Mouse (Mus musculus) hindbrain, postnatal 0 days (tissue): ENCODE data around the gene Vps8. TPM values are rescaled to one million over a fixed set of nuclear protein-coding genes. Genes with fewer than 3 reads are reported as not detected.

Experiments
- ATAC-seq: fragments of 200-750 bp; cut with Nextera tagmentation; 2 replicates; pipeline ENCODE4 v1.8.0; 2017; ENCODE audit warnings: mild to moderate bottlenecking, moderate TSS enrichment, moderate library complexity
- DNase-seq: peaks from one replicate; pipeline ENCODE4 v3.0.0-alpha.2; 2015; ENCODE audit warnings: low spot score
- H3K27ac ChIP-seq: fragments of 300-500 bp; sonication (generic); 2 replicates; pipeline ENCODE4 v1.5.1; 2014; ENCODE audit warnings: mild to moderate bottlenecking
- H3K27me3 ChIP-seq: fragments of 300-500 bp; sonication (generic); 2 replicates; pipeline ENCODE4 v1.6.1; 2014; ENCODE audit warnings: low read length, mixed read lengths; ENCODE audit not compliant: insufficient read depth
- H3K36me3 ChIP-seq: fragments of 300-500 bp; sonication (generic); 2 replicates; pipeline ENCODE4 v1.6.1; 2014; ENCODE audit warnings: low read length, mixed read lengths; ENCODE audit not compliant: insufficient read depth
- H3K4me1 ChIP-seq: fragments of 300-500 bp; sonication (generic); 2 replicates; pipeline ENCODE4 v1.6.1; 2014; ENCODE audit warnings: antibody characterized with exemption, low read length, mixed read lengths; ENCODE audit not compliant: insufficient read depth
- H3K4me2 ChIP-seq: fragments of 300-500 bp; sonication (generic); 2 replicates; pipeline ENCODE4 v1.6.1; 2014; ENCODE audit warnings: low read depth, mild to moderate bottlenecking, low read length, moderate library complexity, mixed read lengths
- H3K4me3 ChIP-seq: fragments of 300-500 bp; sonication (generic); 2 replicates; pipeline ENCODE4 v1.5.1; 2014; ENCODE audit warnings: low read length
- H3K9ac ChIP-seq: fragments of 300-500 bp; sonication (generic); replicated peaks from 2 replicates; pipeline ENCODE4 v1.6.1; 2014; ENCODE audit warnings: mild to moderate bottlenecking, low read length, moderate library complexity, mixed read lengths
- H3K9me3 ChIP-seq: fragments of 300-500 bp; sonication (generic); 2 replicates; pipeline ENCODE4 v1.6.1; 2016; ENCODE audit warnings: low read length, mixed read lengths
- CTCF ChIP-seq: IDR thresholded peaks from 2 replicates; pipeline ENCODE4 v1.5.1; 2016; ENCODE audit warnings: antibody characterized with exemption, control low read depth, low read depth
- WGBS: fragments of 180-500 bp; shearing (Covaris S2); extraction: QIAGEN DNeasy Blood & Tissue Kit; methylation state at CpG from one replicate; pipeline ENCODE4 v1.1.7; 2014; 5-methylcytosine and 5-hydroxymethylcytosine counted together
- polyA plus RNA-seq: library from polyadenylated mRNA; unstranded; fragments of >200 nt; fragmentation: Nextera tagmentation; extraction: Ambion mirVana; gene quantifications from 2 replicates; pipeline ENCODE4 v1.2.1, GENCODE M21; 2015
- total RNA-seq: library from RNA; depleted of rRNA; stranded (reverse); fragments of >200 nt; gene quantifications from 2 replicates; pipeline ENCODE4 v1.2.3, GENCODE M21; 2014

Vps8 gene
- total and polyA plus RNA-seq, 2 experiments from 2014 or later: 21.2 to 39.9 TPM

DNA sequence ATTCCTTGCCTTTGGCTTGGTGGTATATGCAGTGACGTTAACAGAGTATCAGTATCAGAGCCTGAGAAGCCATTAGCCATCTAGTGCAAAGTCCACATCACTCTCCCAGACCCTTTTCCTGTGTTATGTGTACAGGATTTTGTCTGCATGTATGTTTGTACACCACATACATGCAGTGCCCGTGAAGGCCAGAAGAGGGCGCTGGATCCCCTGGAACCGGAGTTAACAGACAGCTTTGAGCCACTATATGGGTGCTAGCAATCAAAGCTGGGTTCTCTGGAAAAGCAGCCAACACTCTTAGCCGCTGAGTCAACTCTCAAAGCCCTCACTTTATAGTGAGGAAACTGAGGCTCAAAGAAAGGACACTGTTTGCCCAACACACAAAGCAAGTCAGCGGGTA is 30.8 kb upstream of the Vps8 start:
- H3K4me1 ChIP-seq: no peaks in the 10 kb centered on the region
- no peaks in the 10 kb centered on the region for H3K36me3 ChIP-seq
- H3K27ac ChIP-seq: peak overlapping the region; percentile 66
- no peaks in the 10 kb centered on the region for H3K9me3 ChIP-seq
- no peak overlapping the region for H3K4me2 ChIP-seq
- no peak overlapping the region for H3K4me3 ChIP-seq
- no peaks in the 10 kb centered on the region for H3K27me3 ChIP-seq
- ATAC-seq (peak; percentile 25), DNase-seq (peak; percentile 63)
- H3K9ac ChIP-seq: no peak overlapping the region
- WGBS: 61% methylated on average over 6 of the region's 6 CpGs
- TF ChIP-seq CTCF: peak; percentile 67

DNA sequence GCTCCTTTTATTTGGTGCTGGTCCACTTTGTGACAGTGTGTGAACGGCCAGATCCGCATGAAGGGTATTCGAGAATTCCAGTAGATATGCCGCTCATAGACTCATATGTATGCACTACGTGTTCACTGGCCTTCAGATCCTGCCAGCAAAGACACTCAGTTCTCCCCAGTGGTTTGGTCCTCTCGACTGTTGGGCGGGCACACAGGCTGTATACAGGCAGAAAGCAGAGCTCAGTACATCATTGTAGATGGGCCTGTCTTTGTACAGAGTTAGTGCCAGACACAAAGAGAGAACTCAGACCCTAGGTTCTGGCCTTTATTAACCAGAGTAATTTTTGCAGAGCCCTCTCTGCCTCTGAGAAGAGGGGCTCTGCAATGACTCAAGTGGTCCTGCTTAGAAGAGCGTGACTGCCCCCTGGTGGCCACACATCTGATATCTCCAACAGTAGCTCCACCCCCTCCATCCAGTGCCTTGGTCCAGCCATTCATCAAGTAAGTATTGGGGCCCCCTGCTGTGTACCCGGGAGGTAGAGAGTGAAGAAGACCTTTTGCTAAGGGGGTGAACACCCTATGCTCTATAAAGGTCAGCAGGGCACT is 30.3 kb upstream of the Vps8 start:
- H3K4me3 ChIP-seq: no peak overlapping the region
- peak overlapping the region; percentile 66 for H3K27ac ChIP-seq
- H3K9ac ChIP-seq: no peak overlapping the region
- DNase-seq (peak; percentile 96), ATAC-seq (peak; percentile 92)
- H3K4me2 ChIP-seq: no peak overlapping the region
- 26% methylated on average over 9 of the region's 9 CpGs for WGBS
- H3K9me3 ChIP-seq: no peaks in the 10 kb centered on the region
- peak; percentile 87 for TF ChIP-seq CTCF
- no peaks in the 10 kb centered on the region for H3K27me3 ChIP-seq
- H3K4me1 ChIP-seq: 0 out of 2 replicates have a peak, but pooled peaks cover 2% of the 10 kb centered on the region
- H3K36me3 ChIP-seq: no peaks in the 10 kb centered on the region

DNA sequence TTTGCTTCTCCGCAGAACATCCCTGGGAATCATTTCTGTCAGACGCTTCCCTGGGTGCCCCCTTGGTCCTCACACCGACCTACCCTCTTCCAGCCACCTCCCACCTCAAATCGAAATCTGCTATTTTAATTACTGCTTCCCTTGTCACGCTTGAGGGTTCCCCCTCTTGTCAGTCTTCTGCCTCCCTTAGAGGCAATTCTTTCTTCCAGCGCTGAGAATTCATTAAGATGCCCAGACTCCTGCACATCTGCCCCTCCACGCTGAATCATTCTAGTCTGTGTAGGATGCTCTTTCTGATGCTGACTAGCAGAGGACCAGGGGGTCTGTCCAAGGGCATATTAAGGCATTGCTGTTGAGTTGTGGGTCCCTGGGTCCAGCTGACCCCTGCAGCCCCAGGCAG is 27.4 kb upstream of the Vps8 start:
- H3K36me3 ChIP-seq: no peaks in the 10 kb centered on the region
- H3K27ac ChIP-seq: peak overlapping the region; percentile 3; the same call in 1 of the 2 replicates
- ATAC-seq: no peak
- no peaks in the 10 kb centered on the region for H3K9me3 ChIP-seq
- no peak for DNase-seq
- H3K4me1 ChIP-seq: peaks cover 13% of the 10 kb centered on the region
- no peaks in the 10 kb centered on the region for H3K27me3 ChIP-seq
- H3K4me2 ChIP-seq: no peak overlapping the region
- TF ChIP-seq CTCF: no peak
- WGBS: 32% methylated on average over 7 of the region's 7 CpGs
- H3K4me3 ChIP-seq: no peak overlapping the region
- no peak overlapping the region for H3K9ac ChIP-seq

DNA sequence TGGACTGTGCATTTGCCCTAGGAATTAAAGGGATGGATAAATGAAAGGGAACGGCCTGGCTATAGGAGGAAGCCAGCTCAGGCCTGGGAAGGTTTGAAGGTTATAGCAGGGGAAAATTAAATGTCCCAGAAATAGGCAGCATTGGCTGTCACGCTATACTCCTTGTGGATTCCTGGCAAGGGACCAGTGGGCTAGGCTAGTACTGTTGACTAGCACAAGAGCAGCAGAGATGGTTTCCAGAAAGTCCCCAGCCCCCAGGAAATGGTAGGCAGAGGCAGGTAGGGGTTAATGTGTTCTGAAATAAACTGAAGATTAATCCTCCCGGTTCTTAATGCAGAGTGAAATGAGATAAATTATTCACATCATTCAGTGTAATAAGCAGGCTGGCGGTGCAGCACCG is 25.2 kb upstream of the Vps8 start:
- no peak overlapping the region for H3K9ac ChIP-seq
- H3K4me3 ChIP-seq: no peak overlapping the region
- no peaks in the 10 kb centered on the region for H3K9me3 ChIP-seq
- H3K27ac ChIP-seq: peak overlapping the region; percentile 46; the same call in 1 of the 2 replicates
- H3K4me1 ChIP-seq: peaks cover 13% of the 10 kb centered on the region
- ATAC-seq: no peak
- WGBS: 43% methylated on average over 5 of the region's 5 CpGs
- no peak overlapping the region for H3K4me2 ChIP-seq
- TF ChIP-seq CTCF: no peak
- DNase-seq: peak; percentile 23
- no peaks in the 10 kb centered on the region for H3K36me3 ChIP-seq
- H3K27me3 ChIP-seq: no peaks in the 10 kb centered on the region

DNA sequence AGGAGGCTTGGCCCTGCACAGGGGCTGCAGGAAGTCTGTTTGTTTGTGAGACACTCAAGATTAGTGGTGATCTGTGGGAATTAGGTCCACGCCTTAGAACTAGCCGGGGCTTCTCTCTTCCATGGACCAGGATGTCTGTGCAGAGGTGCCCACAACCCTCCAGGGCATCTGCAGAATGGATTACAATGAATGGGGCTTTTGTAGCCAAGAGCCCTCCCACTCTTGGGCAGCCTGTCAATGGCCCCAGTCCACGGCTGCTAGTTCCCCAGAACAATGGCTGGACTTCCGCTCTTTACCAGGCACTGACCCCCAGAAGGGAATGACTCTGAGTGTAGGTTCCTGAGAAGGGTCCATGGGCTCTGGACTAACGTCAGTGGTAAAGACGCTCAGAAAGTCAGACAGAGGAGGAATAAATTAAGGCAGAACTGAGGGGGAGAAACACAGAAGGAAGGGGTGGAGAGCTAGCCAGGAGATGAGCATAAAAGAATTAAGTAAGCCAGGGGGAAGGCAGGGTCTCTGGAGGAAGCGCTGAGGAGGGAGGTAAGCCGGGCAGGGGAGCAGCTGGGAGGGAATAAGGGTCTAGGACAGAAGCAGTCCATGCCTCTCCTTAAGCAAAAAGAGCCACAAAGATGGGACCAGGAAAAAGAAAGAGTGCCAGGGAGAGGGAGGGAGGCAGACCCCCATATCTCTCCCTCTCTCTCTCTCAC is 24.4 kb upstream of the Vps8 start:
- WGBS: 9% methylated on average over 8 of the region's 8 CpGs
- Histone ChIP-seq H3K4me3 (no peak overlapping the region), H3K27me3 (no peaks in the 10 kb centered on the region), H3K4me1 (peaks cover 13% of the 10 kb centered on the region), H3K9me3 (no peaks in the 10 kb centered on the region), H3K36me3 (no peaks in the 10 kb centered on the region), H3K27ac (peak overlapping the region; percentile 46), H3K4me2 (no peak overlapping the region), H3K9ac (no peak overlapping the region)
- DNase-seq (peak; percentile 45), ATAC-seq (peak; percentile 70)
- no peak for TF ChIP-seq CTCF

DNA sequence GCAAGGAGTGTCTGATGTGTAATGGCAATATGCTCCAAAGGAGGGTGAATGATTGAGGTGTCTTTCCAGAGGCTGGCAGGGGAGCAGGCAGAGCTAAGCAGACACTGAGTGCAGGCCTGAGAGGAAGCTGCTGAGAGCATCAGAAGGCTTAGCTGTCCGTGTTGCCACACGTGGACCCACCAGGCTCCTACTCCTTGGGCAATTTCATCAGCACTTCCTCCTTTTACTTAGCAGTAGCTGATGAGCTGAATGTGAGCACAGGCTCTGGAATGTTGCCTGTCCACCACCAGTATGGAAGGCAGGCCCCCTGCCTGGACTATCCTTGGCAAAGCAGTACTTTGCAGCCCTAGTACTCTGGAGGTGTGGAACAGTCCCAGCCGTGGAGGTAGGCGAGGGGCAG is 23.0 kb upstream of the Vps8 start:
- peaks cover 13% of the 10 kb centered on the region for H3K4me1 ChIP-seq
- no peaks in the 10 kb centered on the region for H3K27me3 ChIP-seq
- H3K36me3 ChIP-seq: no peaks in the 10 kb centered on the region
- no peak overlapping the region for H3K4me2 ChIP-seq
- H3K4me3 ChIP-seq: no peak overlapping the region
- ATAC-seq: no peak
- TF ChIP-seq CTCF: no peak
- 72% methylated on average over 4 of the region's 4 CpGs for WGBS
- H3K9me3 ChIP-seq: no peaks in the 10 kb centered on the region
- H3K27ac ChIP-seq: no peak overlapping the region
- no peak overlapping the region for H3K9ac ChIP-seq
- no peak for DNase-seq

DNA sequence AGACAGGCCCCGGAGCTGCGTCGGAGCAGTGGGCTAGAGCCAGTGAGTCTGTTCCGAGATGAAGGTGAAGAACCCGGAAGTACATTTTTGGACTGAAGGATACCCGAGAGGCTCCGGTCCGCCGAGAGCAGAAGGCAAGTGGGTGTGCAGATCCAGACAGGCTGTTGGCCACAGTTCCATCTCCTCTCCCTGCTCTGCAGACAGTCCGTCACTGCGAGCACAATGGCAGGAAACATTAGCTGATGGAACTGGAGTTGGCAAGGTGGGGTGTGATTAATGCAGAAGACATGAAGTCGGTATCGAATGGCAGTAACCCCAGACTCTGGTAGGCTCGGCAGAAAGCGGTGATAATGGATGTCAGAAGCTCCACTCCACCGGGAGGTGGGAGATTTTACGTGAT is 20.9 kb upstream of the Vps8 start:
- no peak overlapping the region for H3K9ac ChIP-seq
- ATAC-seq: no peak
- no peaks in the 10 kb centered on the region for H3K36me3 ChIP-seq
- H3K9me3 ChIP-seq: no peaks in the 10 kb centered on the region
- no peak for TF ChIP-seq CTCF
- DNase-seq: no peak
- H3K27ac ChIP-seq: no peak overlapping the region
- H3K4me1 ChIP-seq: peaks cover 13% of the 10 kb centered on the region
- H3K4me3 ChIP-seq: no peak overlapping the region
- no peak overlapping the region for H3K4me2 ChIP-seq
- WGBS: 62% methylated on average over 17 of the region's 17 CpGs
- no peaks in the 10 kb centered on the region for H3K27me3 ChIP-seq
